Mouse (Mus musculus) stomach, embryonic 15.5 days (tissue): ENCODE measurements around the gene Nck2. TPM values are rescaled to one million over a fixed set of nuclear protein-coding genes. Genes with fewer than 3 reads are reported as not detected.

Experiments used
- polyA plus RNA-seq: library from polyadenylated mRNA; unstranded; fragments of >200 nt; fragmentation: Nextera tagmentation; extraction: Ambion mirVana; gene quantifications from 2 replicates; pipeline ENCODE4 v1.2.1, GENCODE M21; 2015

The Nck2 gene
- polyA plus RNA-seq, 1 experiment from 2014 or later = 41.3 TPM

Other genes starting within 250 kb of the Nck2 start
- gene Fhl2, start 247.6 kb upstream of the Nck2 start, polyA plus RNA-seq = 72.1 and 74.4 TPM in 2 replicates